Mouse (Mus musculus): Measurements from ENCODE around the gene Mark3. TPM values are rescaled to one million over a fixed set of nuclear protein-coding genes. Genes with fewer than 3 reads are reported as not detected.
"Not testable (repeated sequence)": the region's sequence is repeated elsewhere in the genome, so short reads cannot be mapped to it uniquely, and the experiment has no call there.

The Mark3 gene
- polyA plus RNA-seq, 2 experiments: 18.0 to 24.6 TPM

- Histone ChIP-seq H3K4me2 (ENCODE audit: low read depth) (no peak overlapping the region), H3K9me3 (ENCODE audit: control insufficient read depth, low read length) (no peaks in the 10 kb centered on the region), H3K27ac (no peak overlapping the region), H3K36me3 (replicated peaks; ENCODE audit: control insufficient read depth, insufficient read depth, low read depth) (peaks cover 26% of the 10 kb centered on the region), H3K27me3 (ENCODE audit: control insufficient read depth, insufficient read depth, low read length) (no peaks in the 10 kb centered on the region), H3K4me3 (ENCODE audit: insufficient read depth in 1 of 2, low read depth in 2 of 2, low read length in 2 of 2) (no peak overlapping the region), H3K9ac (replicated peaks) (no peak overlapping the region), H3K4me1 (replicated peaks; ENCODE audit: control insufficient read depth in 2 of 2, insufficient read depth in 2 of 2, low read length in 1 of 2) (no peaks in the 10 kb centered on the region)
- ATAC-seq (ENCODE audit: insufficient read depth) (no peak), DNase-seq (ENCODE audit: low read depth in 3 of 3, low spot score in 3 of 3) (no peak)
- TF ChIP-seq CTCF (IDR thresholded peaks at IDR 0.05; ENCODE audit: low read depth) (0 out of 2 replicates have a peak, but pooled peaks have one; percentile 29), EP300 (IDR thresholded peaks at IDR 0.05; ENCODE audit: low read depth) (no peak)
- 51% methylated on average over 1 of the region's 1 CpGs for WGBS (ENCODE audit: insufficient replicate concordance)
These were observed 23.6 kb upstream of the Mark3 start for GRCm38 (mm10) chr12:111550679-111551078.

GRCm38 (mm10) chr12:111552342-111552741 lies 22.0 kb upstream of the Mark3 start:
- Histone ChIP-seq H3K9me3 (ENCODE audit: control insufficient read depth, low read length) (no peaks in the 10 kb centered on the region), H3K27me3 (ENCODE audit: control insufficient read depth, insufficient read depth, low read length) (no peaks in the 10 kb centered on the region), H3K4me2 (ENCODE audit: low read depth) (no peak overlapping the region), H3K36me3 (replicated peaks; ENCODE audit: control insufficient read depth, insufficient read depth, low read depth) (peaks cover 10% of the 10 kb centered on the region), H3K4me3 (ENCODE audit: insufficient read depth in 1 of 2, low read depth in 2 of 2, low read length in 2 of 2) (no peak overlapping the region), H3K4me1 (replicated peaks; ENCODE audit: control insufficient read depth in 2 of 2, insufficient read depth in 2 of 2, low read length in 1 of 2) (peaks cover 6 to 9% of the 10 kb centered on the region in 2 experiments), H3K27ac (no peak overlapping the region), H3K9ac (replicated peaks) (no peak overlapping the region)
- DNase-seq (ENCODE audit: low read depth in 3 of 3, low spot score in 3 of 3): no peak
- no peak for TF ChIP-seq CTCF (IDR thresholded peaks at IDR 0.05; ENCODE audit: low read depth)
- WGBS (ENCODE audit: insufficient replicate concordance): 77% methylated on average over 8 of the region's 8 CpGs
- ATAC-seq (ENCODE audit: insufficient read depth): no peak

- peaks cover 31 to 37% of the 10 kb centered on the region in 2 experiments for H3K4me1 ChIP-seq (replicated peaks; ENCODE audit: control insufficient read depth in 2 of 2, insufficient read depth in 2 of 2, low read length in 1 of 2)
- no peaks in the 10 kb centered on the region for H3K9me3 ChIP-seq (ENCODE audit: control insufficient read depth, low read length)
- no peak for DNase-seq (ENCODE audit: low read depth in 3 of 3, low spot score in 3 of 3)
- no peaks in the 10 kb centered on the region for H3K27me3 ChIP-seq (ENCODE audit: control insufficient read depth, insufficient read depth, low read length)
- H3K27ac ChIP-seq: no peak overlapping the region
- H3K4me2 ChIP-seq (ENCODE audit: low read depth): no peak overlapping the region
- TF ChIP-seq EP300 (IDR thresholded peaks at IDR 0.05; ENCODE audit: low read depth) (no peak), CTCF (IDR thresholded peaks at IDR 0.05; ENCODE audit: low read depth) (no peak)
- no peak overlapping the region for H3K4me3 ChIP-seq (ENCODE audit: insufficient read depth in 1 of 2, low read depth in 2 of 2, low read length in 2 of 2)
- no peak for ATAC-seq (ENCODE audit: insufficient read depth)
- no peaks in the 10 kb centered on the region for H3K36me3 ChIP-seq (replicated peaks; ENCODE audit: control insufficient read depth, insufficient read depth, low read depth)
- H3K9ac ChIP-seq (replicated peaks): no peak overlapping the region
- 55% methylated on average over 4 of the region's 4 CpGs for WGBS (ENCODE audit: insufficient replicate concordance)
These were observed 19.0 kb upstream of the Mark3 start for GRCm38 (mm10) chr12:111555357-111555756.

GRCm38 (mm10) chr12:111555893-111556292 lies 18.4 kb upstream of the Mark3 start:
- DNase-seq (ENCODE audit: low read depth in 3 of 3, low spot score in 3 of 3); H3K9me3 ChIP-seq (ENCODE audit: control insufficient read depth, low read length); H3K36me3 ChIP-seq (replicated peaks; ENCODE audit: control insufficient read depth, insufficient read depth, low read depth); H3K27me3 ChIP-seq (ENCODE audit: control insufficient read depth, insufficient read depth, low read length); H3K9ac ChIP-seq (replicated peaks); H3K27ac ChIP-seq; H3K4me3 ChIP-seq (ENCODE audit: insufficient read depth in 1 of 2, low read depth in 2 of 2, low read length in 2 of 2); ATAC-seq (ENCODE audit: insufficient read depth); H3K4me2 ChIP-seq (ENCODE audit: low read depth): not testable (repeated sequence)
- H3K4me1 ChIP-seq (replicated peaks; ENCODE audit: control insufficient read depth in 2 of 2, insufficient read depth in 2 of 2, low read length in 1 of 2): peaks cover 31 to 39% of the 10 kb centered on the region in 2 experiments
- WGBS (ENCODE audit: insufficient replicate concordance): 72% methylated on average over 5 of the region's 5 CpGs

GRCm38 (mm10) chr12:111557538-111557937 lies 16.8 kb upstream of the Mark3 start:
- Histone ChIP-seq H3K4me2 (ENCODE audit: low read depth) (no peak overlapping the region), H3K36me3 (replicated peaks; ENCODE audit: control insufficient read depth, insufficient read depth, low read depth) (no peaks in the 10 kb centered on the region), H3K9ac (replicated peaks) (no peak overlapping the region; the same call in 1 of the 2 replicates), H3K4me3 (ENCODE audit: insufficient read depth in 1 of 2, low read depth in 2 of 2, low read length in 2 of 2) (no peak overlapping the region), H3K4me1 (replicated peaks; ENCODE audit: control insufficient read depth in 2 of 2, insufficient read depth in 2 of 2, low read length in 1 of 2) (peaks cover 31 to 40% of the 10 kb centered on the region in 2 experiments), H3K27ac (peak overlapping the region; percentile 97), H3K27me3 (ENCODE audit: control insufficient read depth, insufficient read depth, low read length) (no peaks in the 10 kb centered on the region), H3K9me3 (ENCODE audit: control insufficient read depth, low read length) (no peaks in the 10 kb centered on the region)
- ATAC-seq (ENCODE audit: insufficient read depth) (no peak), DNase-seq (ENCODE audit: low read depth in 3 of 3, low spot score in 3 of 3) (no peak)
- TF ChIP-seq CTCF (IDR thresholded peaks at IDR 0.05; ENCODE audit: low read depth): no peak
- no peak for TF ChIP-seq EP300 (IDR thresholded peaks at IDR 0.05; ENCODE audit: low read depth)
- 39% methylated on average over 6 of the region's 6 CpGs for WGBS (ENCODE audit: insufficient replicate concordance)

All from liver, embryonic 14.5 days (tissue).